In the genomic region with DNA sequence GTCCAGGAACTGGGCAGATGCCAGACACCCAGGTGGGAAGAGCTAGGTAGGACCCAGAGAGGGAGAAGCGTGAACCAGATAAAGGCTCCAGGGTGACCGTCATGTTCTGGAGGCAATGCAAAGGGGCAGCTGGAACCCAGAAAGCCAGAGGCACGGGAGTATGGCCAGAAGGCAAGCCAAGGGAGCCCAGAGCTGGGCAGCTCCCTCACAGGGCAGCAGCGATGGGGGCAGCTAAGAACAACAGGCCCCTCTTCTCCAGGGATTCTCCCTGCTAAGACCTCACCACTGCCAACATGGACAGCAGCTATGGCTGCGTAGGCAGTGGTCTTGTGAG, we compare ENCODE assay signal across 8 mouse cellular contexts. TPM values are rescaled to one million over a fixed set of nuclear protein-coding genes. Genes with fewer than 3 reads are reported as not detected.
A peak's percentile ranks its signal among the peaks of the same experiment; 100 is the strongest.
DNase-seq lines count a peak whose midpoint lies in the region; ATAC-seq lines count a peak whose summit lies in the region.

No protein-coding gene starts in this region.

- DNase-seq in heart, adult 11 months: no peak
- no peak for DNase-seq in hindbrain, embryonic 10.5 days (ENCODE audit: low spot score)
- no peak for DNase-seq in midbrain, embryonic 10.5 days (ENCODE audit: low spot score)
- DNase-seq in thymus, postnatal 4 days: no peak
- DNase-seq in frontal cortex, postnatal 25 days (ENCODE audit: low spot score in 2 of 2): no peak
- no peak for DNase-seq in urinary bladder, postnatal 25 days (ENCODE audit: low spot score)

- H3K27me3 ChIP-seq in heart, embryonic 15.5 days: no peaks in the 10 kb centered on the region
- peaks cover 49% of the 10 kb centered on the region for H3K27me3 ChIP-seq in hindbrain, embryonic 10.5 days (ENCODE audit: insufficient read depth, poor library complexity, severe bottlenecking)
- peaks cover 47% of the 10 kb centered on the region for H3K27me3 ChIP-seq in midbrain, embryonic 10.5 days (ENCODE audit: low read depth, poor library complexity, severe bottlenecking)

- H3K27ac ChIP-seq in heart, embryonic 15.5 days: peak overlapping the region; percentile 88
- peak overlapping the region; percentile 93 for H3K27ac ChIP-seq in hindbrain, embryonic 10.5 days
- H3K27ac ChIP-seq in midbrain, embryonic 10.5 days (replicated peaks): peak overlapping the region; percentile 87

- H3K9ac ChIP-seq in heart, embryonic 15.5 days: peak overlapping the region; percentile 19; the same call in 1 of the 2 replicates

- no peak for ATAC-seq in heart, embryonic 15.5 days (replicated peaks; ENCODE audit: insufficient number of reproducible peaks, insufficient read depth, low FRiP score, low read depth)
- peak; percentile 1; the same call in 1 of the 2 replicates for ATAC-seq in common myeloid progenitor, adult 5-6 weeks (replicated peaks; ENCODE audit: low read depth, poor library complexity, severe bottlenecking)

- 0 out of 2 replicates have a peak overlapping the region, but pooled peaks have one; percentile 26 for H3K4me3 ChIP-seq in heart, embryonic 15.5 days
- H3K4me3 ChIP-seq in hindbrain, embryonic 10.5 days: peak overlapping the region; percentile 47
- H3K4me3 ChIP-seq in midbrain, embryonic 10.5 days: peak overlapping the region; percentile 52

- no peaks in the 10 kb centered on the region for H3K9me3 ChIP-seq in heart, embryonic 15.5 days (replicated peaks)
- no peaks in the 10 kb centered on the region for H3K9me3 ChIP-seq in hindbrain, embryonic 10.5 days
- H3K9me3 ChIP-seq in midbrain, embryonic 10.5 days (replicated peaks): 0 out of 2 replicates have a peak, but pooled peaks cover 3% of the 10 kb centered on the region

- peaks cover 38% of the 10 kb centered on the region for H3K36me3 ChIP-seq in heart, embryonic 15.5 days
- H3K36me3 ChIP-seq in hindbrain, embryonic 10.5 days: peaks cover 44% of the 10 kb centered on the region
- peaks cover 30% of the 10 kb centered on the region for H3K36me3 ChIP-seq in midbrain, embryonic 10.5 days

- WGBS in heart, embryonic 15.5 days: 27% methylated on average over 5 of the region's 5 CpGs
- 39% methylated on average over 5 of the region's 5 CpGs for WGBS in hindbrain, embryonic 10.5 days
- 53% methylated on average over 5 of the region's 5 CpGs for WGBS in midbrain, embryonic 10.5 days

- H3K4me2 ChIP-seq in heart, embryonic 15.5 days: peak overlapping the region; percentile 56

- peaks cover 70% of the 10 kb centered on the region for H3K4me1 ChIP-seq in heart, embryonic 15.5 days (replicated peaks)
- H3K4me1 ChIP-seq in hindbrain, embryonic 10.5 days (replicated peaks): peaks cover 73% of the 10 kb centered on the region
- peaks cover 48% of the 10 kb centered on the region for H3K4me1 ChIP-seq in midbrain, embryonic 10.5 days

RNA-seq across cellular contexts. Expression of gene Kcnh2, which starts 21.5 kb away (rescaled TPM):
- polyA plus RNA-seq in heart, embryonic 15.5 days (2015; fragmentation: Nextera tagmentation; extraction: Ambion mirVana): 21.0 and 27.2 TPM in 2 replicates
- 0.41 and 0.49 TPM in 2 replicates for total RNA-seq in common myeloid progenitor, adult 5-6 weeks (2017)
- polyA plus RNA-seq in hindbrain, embryonic 10.5 days (2016; fragmentation: Nextera tagmentation; extraction: Ambion mirVana): 32.4 and 33.9 TPM in 2 replicates
- 27.1 and 35.3 TPM in 2 replicates for polyA plus RNA-seq in midbrain, embryonic 10.5 days (2016; fragmentation: Nextera tagmentation; extraction: Ambion mirVana)

RNA-seq across cellular contexts. Expression of gene Nos3, which starts 34.7 kb away (rescaled TPM):
- polyA plus RNA-seq in heart, embryonic 15.5 days (2015; fragmentation: Nextera tagmentation; extraction: Ambion mirVana): 27.9 and 30.6 TPM in 2 replicates
- total RNA-seq in common myeloid progenitor, adult 5-6 weeks (2017): 0.05 TPM in 1 of 2 replicates, not detected in the other
- polyA plus RNA-seq in hindbrain, embryonic 10.5 days (2016; fragmentation: Nextera tagmentation; extraction: Ambion mirVana): 8.3 and 9.7 TPM in 2 replicates
- polyA plus RNA-seq in midbrain, embryonic 10.5 days (2016; fragmentation: Nextera tagmentation; extraction: Ambion mirVana): 7.9 and 9.3 TPM in 2 replicates
